Mouse (Mus musculus) intestine, postnatal 0 days (tissue): ENCODE results near the gene Prkaa1. TPM values are rescaled to one million over a fixed set of nuclear protein-coding genes. Genes with fewer than 3 reads are reported as not detected.

Experiments used
- ATAC-seq: fragments of 200-750 bp; cut with Nextera tagmentation; 2 replicates; pipeline ENCODE4 v1.8.0; 2017; ENCODE audit warnings: mild to moderate bottlenecking, moderate TSS enrichment, moderate library complexity
- H3K27ac ChIP-seq: fragments of 300-500 bp; sonication (generic); 2 replicates; pipeline ENCODE4 v1.5.1; 2014; ENCODE audit warnings: mild to moderate bottlenecking, low read depth, low read length, moderate library complexity
- H3K27me3 ChIP-seq: fragments of 300-500 bp; sonication (generic); replicated peaks from 2 replicates; pipeline ENCODE4 v1.6.1; 2014; ENCODE audit warnings: low read length, mixed read lengths; ENCODE audit not compliant: control insufficient read depth, insufficient read depth
- H3K36me3 ChIP-seq: fragments of 300-500 bp; sonication (generic); 2 replicates; pipeline ENCODE4 v1.6.1; 2014; ENCODE audit warnings: mild to moderate bottlenecking, moderate library complexity; ENCODE audit not compliant: control insufficient read depth, insufficient read depth
- H3K4me1 ChIP-seq: fragments of 300-500 bp; sonication (generic); replicated peaks from 2 replicates; pipeline ENCODE4 v1.6.1; 2014; ENCODE audit warnings: antibody characterized with exemption, low read length, mixed read lengths; ENCODE audit not compliant: control insufficient read depth, insufficient read depth
- H3K4me2 ChIP-seq: fragments of 300-500 bp; sonication (generic); replicated peaks from 2 replicates; pipeline ENCODE4 v1.6.1; 2014; ENCODE audit warnings: low read depth, mild to moderate bottlenecking, moderate library complexity
- H3K4me3 ChIP-seq: fragments of 300-500 bp; sonication (generic); 2 replicates; pipeline ENCODE4 v1.5.1; 2014; ENCODE audit warnings: low read depth, low read length
- H3K9ac ChIP-seq: fragments of 300-500 bp; sonication (generic); 2 replicates; pipeline ENCODE4 v1.6.1; 2014; ENCODE audit warnings: mild to moderate bottlenecking, low read depth, low read length
- H3K9me3 ChIP-seq: fragments of 300-500 bp; sonication (generic); 2 replicates; pipeline ENCODE4 v1.6.1; 2016; ENCODE audit warnings: mixed run types; ENCODE audit not compliant: control insufficient read depth
- CTCF ChIP-seq: sonication (generic); IDR thresholded peaks from 2 replicates; pipeline ENCODE4 v1.5.1; 2016; ENCODE audit warnings: low read depth, mild to moderate bottlenecking, control low read depth, antibody characterized with exemption, moderate library complexity
- WGBS: fragments of 180-500 bp; shearing (Covaris S2); extraction: QIAGEN DNeasy Blood & Tissue Kit; methylation state at CpG from one replicate; pipeline ENCODE4 v1.1.7; 2014; 5-methylcytosine and 5-hydroxymethylcytosine counted together
- polyA plus RNA-seq: library from polyadenylated mRNA; unstranded; fragments of >200 nt; fragmentation: Nextera tagmentation; extraction: Ambion mirVana; gene quantifications from 2 replicates; pipeline ENCODE4 v1.2.1, GENCODE M21; 2015

The Prkaa1 gene
- polyA plus RNA-seq, 1 experiment from 2014 or later = 16.6 TPM

DNA sequence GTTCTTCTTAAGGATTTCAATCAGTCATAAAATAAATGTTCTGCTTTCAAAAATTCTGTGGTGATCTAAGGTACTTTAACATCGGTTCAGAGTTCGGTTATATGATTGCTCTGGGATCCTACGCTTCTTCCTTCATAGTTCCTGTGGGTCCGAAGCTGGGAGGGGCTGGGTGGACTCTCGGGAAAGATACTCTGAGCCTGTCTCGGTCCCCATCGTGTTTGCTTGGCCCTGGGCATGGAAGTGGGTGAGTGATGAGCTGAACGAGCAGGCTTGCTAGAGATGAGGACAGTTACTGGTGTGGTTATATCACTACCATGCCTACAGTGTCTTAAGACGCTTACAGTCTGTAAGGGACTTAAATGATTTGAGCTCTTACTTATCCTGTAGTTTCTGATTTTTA lies 25.0 kb upstream of the Prkaa1 start:
- Histone ChIP-seq H3K9me3 (no peaks in the 10 kb centered on the region), H3K4me3 (no peak overlapping the region), H3K36me3 (peaks cover 45% of the 10 kb centered on the region), H3K4me2 (no peak overlapping the region), H3K27me3 (no peaks in the 10 kb centered on the region), H3K4me1 (no peaks in the 10 kb centered on the region), H3K9ac (no peak overlapping the region), H3K27ac (peak overlapping the region; percentile 15; the same call in 1 of the 2 replicates)
- no peak for TF ChIP-seq CTCF
- ATAC-seq = no peak
- 69% methylated on average over 9 of the region's 9 CpGs for WGBS

- no peak for TF ChIP-seq CTCF
- Histone ChIP-seq H3K27ac (peak overlapping the region; percentile 15; the same call in 1 of the 2 replicates), H3K36me3 (peaks cover 47% of the 10 kb centered on the region), H3K27me3 (no peaks in the 10 kb centered on the region), H3K9ac (no peak overlapping the region), H3K4me1 (no peaks in the 10 kb centered on the region), H3K4me3 (no peak overlapping the region), H3K4me2 (no peak overlapping the region), H3K9me3 (no peaks in the 10 kb centered on the region)
- ATAC-seq = no peak
- 80% methylated on average over 2 of the region's 2 CpGs for WGBS
Measured at GRCm38 (mm10) chr15:5119192-5119591, 24.5 kb upstream of the Prkaa1 start.

DNA sequence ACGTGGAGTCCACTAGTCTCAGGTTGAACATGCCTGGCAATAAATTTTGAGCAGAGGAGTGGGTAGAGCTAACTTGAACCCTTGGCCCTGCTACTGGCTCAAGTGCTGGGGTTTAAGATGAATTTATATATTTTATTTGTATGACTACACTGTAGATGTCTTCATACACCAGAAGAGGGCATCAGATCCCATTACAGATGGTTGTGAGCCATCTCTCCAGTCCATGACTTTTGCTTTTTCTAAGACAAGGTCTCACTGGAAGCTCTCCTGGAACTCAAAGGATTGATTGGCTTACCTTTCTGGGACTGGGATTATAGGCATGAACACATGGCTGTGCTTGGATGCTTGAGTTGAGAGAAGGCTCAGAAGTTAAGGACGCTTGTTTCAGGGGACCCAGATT lies 24.0 kb upstream of the Prkaa1 start:
- WGBS = 89% methylated on average over 2 of the region's 2 CpGs
- H3K36me3 ChIP-seq = peaks cover 52% of the 10 kb centered on the region

GRCm38 (mm10) chr15:5121535-5122313 lies 21.9 kb upstream of the Prkaa1 start:
- Histone ChIP-seq H3K4me1 (no peaks in the 10 kb centered on the region), H3K4me3 (no peak overlapping the region), H3K36me3 (peaks cover 52% of the 10 kb centered on the region), H3K27me3 (no peaks in the 10 kb centered on the region), H3K9me3 (no peaks in the 10 kb centered on the region), H3K27ac (no peak overlapping the region), H3K4me2 (no peak overlapping the region), H3K9ac (no peak overlapping the region)
- ATAC-seq = no peak
- TF ChIP-seq CTCF = no peak
- WGBS = 88% methylated on average over 12 of the region's 12 CpGs

More for the DNA sequence above, 24.0 kb upstream of the Prkaa1 start:
- TF ChIP-seq CTCF = peak; percentile 55
- H3K4me1 ChIP-seq = no peaks in the 10 kb centered on the region
- no peak overlapping the region for H3K27ac ChIP-seq
- ATAC-seq = no peak
- no peaks in the 10 kb centered on the region for H3K27me3 ChIP-seq
- H3K4me2 ChIP-seq = no peak overlapping the region
- no peak overlapping the region for H3K4me3 ChIP-seq
- H3K9me3 ChIP-seq = no peaks in the 10 kb centered on the region
- H3K9ac ChIP-seq = no peak overlapping the region

DNA sequence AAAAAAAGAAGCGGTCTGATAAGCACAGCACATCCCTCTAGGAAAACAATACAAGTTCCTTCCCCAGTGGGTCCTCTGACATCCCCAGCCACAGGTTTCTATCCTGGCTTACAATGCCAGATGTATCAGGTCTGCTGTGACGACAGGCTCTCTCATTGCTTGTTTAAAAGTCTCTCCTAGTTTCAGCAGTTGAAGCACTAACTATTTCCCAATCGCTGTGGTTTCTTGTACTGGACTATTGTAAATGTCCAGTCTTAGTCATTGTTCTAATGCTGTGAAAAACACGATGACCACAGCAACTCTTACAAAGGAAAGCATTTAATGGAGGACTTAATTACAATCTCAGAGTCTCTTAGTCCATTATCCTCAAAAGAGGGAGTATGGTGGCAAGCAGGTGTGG lies 17.2 kb upstream of the Prkaa1 start:
- no peak for TF ChIP-seq CTCF
- no peaks in the 10 kb centered on the region for H3K4me1 ChIP-seq
- no peak overlapping the region for H3K9ac ChIP-seq
- no peak for ATAC-seq
- H3K36me3 ChIP-seq = peaks cover 16% of the 10 kb centered on the region
- H3K9me3 ChIP-seq = no peaks in the 10 kb centered on the region
- no peak overlapping the region for H3K4me3 ChIP-seq
- no peaks in the 10 kb centered on the region for H3K27me3 ChIP-seq
- H3K4me2 ChIP-seq = no peak overlapping the region
- 65% methylated on average over 4 of the region's 4 CpGs for WGBS
- H3K27ac ChIP-seq = no peak overlapping the region

DNA sequence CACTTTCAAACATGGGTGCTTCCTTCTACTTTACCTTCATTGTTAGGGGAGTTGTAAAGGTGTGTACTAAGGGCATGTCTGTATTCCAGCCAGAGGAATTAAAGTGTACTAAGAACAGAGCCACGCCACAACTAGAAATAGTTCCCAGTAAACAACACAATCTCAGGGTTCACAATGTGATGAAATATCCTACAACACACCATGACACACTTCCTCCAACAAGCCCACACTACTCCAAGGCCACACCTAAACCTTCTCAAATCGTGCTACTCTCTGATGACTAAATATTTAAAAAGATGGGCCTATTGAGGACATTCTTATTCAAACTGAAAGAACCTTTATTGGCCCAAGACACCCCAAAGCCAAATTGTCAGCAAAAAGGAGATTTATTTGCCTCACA lies 16.2 kb upstream of the Prkaa1 start:
- TF ChIP-seq CTCF = no peak

More for the DNA sequence above, 16.2 kb upstream of the Prkaa1 start:
- ATAC-seq = no peak
- H3K4me3 ChIP-seq = no peak overlapping the region
- no peak overlapping the region for H3K4me2 ChIP-seq
- no peak overlapping the region for H3K9ac ChIP-seq
- no peaks in the 10 kb centered on the region for H3K4me1 ChIP-seq
- H3K27ac ChIP-seq = no peak overlapping the region
- H3K9me3 ChIP-seq = no peaks in the 10 kb centered on the region
- no peaks in the 10 kb centered on the region for H3K27me3 ChIP-seq
- 75% methylated on average over 2 of the region's 2 CpGs for WGBS
- peaks cover 7% of the 10 kb centered on the region; the same call in 1 of the 2 replicates for H3K36me3 ChIP-seq
